Mouse (Mus musculus) E14TG2a.4 (cell line): ENCODE data around the gene Ppp1r16b.

Experiments
- CTCF ChIP-seq: conservative IDR thresholded peaks from 2 replicates; pipeline ENCODE4 v1.5.1; 2014; ENCODE audit warnings: low read length
- NANOG ChIP-seq: IDR thresholded peaks from 2 replicates; pipeline ENCODE4 v1.6.1; 2014; ENCODE audit warnings: borderline replicate concordance, low read length, mixed read lengths
- POU5F1 ChIP-seq: IDR thresholded peaks from 2 replicates; pipeline ENCODE4 v1.6.1; 2014; ENCODE audit warnings: low read length, borderline replicate concordance

DNA sequence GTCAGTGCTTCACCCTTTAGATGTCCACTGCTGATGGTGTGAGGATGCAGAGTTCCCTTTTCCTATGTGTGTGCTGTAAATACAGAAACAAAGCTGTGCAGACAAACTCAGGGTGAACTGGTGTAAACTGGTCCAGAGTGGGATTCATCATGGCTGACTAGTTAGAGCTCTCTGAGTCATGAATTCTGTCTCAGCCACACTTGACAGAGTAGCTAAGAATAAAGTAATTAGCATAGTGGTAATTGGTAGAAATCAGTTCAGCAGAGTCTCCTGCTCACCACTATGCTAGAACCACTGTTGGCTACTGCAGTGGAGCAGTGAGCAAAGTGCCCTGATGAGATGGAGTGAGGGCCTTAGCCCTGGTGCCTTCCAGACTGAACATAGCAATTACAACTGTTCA lies 150.5 kb downstream of the Ppp1r16b start:
- no peak for TF ChIP-seq CTCF
- TF ChIP-seq POU5F1 = no peak
- no peak for TF ChIP-seq NANOG
